In genomic region chr4:125116929-125117328, GRCm38 (mm10) we compare ENCODE assay signal across 13 mouse cellular contexts. TPM values are rescaled to one million over a fixed set of nuclear protein-coding genes. Genes with fewer than 3 reads are reported as not detected.
A peak's percentile ranks its signal among the peaks of the same experiment; 100 is the strongest.
DNase-seq lines count a peak whose midpoint lies in the region; ATAC-seq and TF ChIP-seq lines count a peak whose summit lies in the region.
"Had no signal": no experiment of that assay in that cellular context is flagged by ENCODE, and none has a peak within 500 bp of the region (broad histone marks: within the 10 kb centered on the region; RNA-seq: fewer than 3 reads in every experiment).

No protein-coding gene starts in this region.

- DNase-seq in cerebellum, postnatal 10 days, result peak; percentile 57 to 58
- DNase-seq in cerebellum, adult 11 months, result no peak
- no peak for DNase-seq in kidney, adult 2 months
- DNase-seq in spleen, adult 2 months (ENCODE audit: low read depth in 1 of 2, low spot score in 2 of 2), result no peak
- no peak for DNase-seq in spleen, postnatal 4 days (ENCODE audit: low spot score in 2 of 2)
- no peak for DNase-seq in gastrocnemius, adult 8-10 months (ENCODE audit: low spot score in 2 of 2)
- DNase-seq: heart, postnatal 14 days had no signal

- TF ChIP-seq CTCF in kidney, adult 2 months (conservative IDR thresholded peaks at IDR 0.05; ENCODE audit: insufficient read depth, insufficient read length, low read depth, low read length), result no peak
- no peak for TF ChIP-seq CTCF in spleen, adult 2 months (IDR thresholded peaks at IDR 0.05; ENCODE audit: extremely low read depth, insufficient read depth, insufficient read length, insufficient replicate concordance)

- peak overlapping the region; percentile 92; the same call in 1 of the 2 replicates for H3K27ac ChIP-seq in kidney, adult 2 months (ENCODE audit: insufficient read depth, low read depth, low read length)
- H3K27ac ChIP-seq in kidney, embryonic 15.5 days, result no peak overlapping the region
- H3K27ac ChIP-seq in spleen, adult 2 months (ENCODE audit: insufficient read depth, low read length), result peak overlapping the region; percentile 70
- H3K27ac ChIP-seq in stomach, embryonic 15.5 days, result peak overlapping the region; percentile 44; the same call in 1 of the 2 replicates
- H3K27ac ChIP-seq: limb, embryonic 13.5 days; midbrain, embryonic 15.5 days had no signal

- no peaks in the 10 kb centered on the region for H3K36me3 ChIP-seq in kidney, adult 2 months (ENCODE audit: control insufficient read depth, insufficient read depth, low read length)
- H3K36me3 ChIP-seq in kidney, embryonic 15.5 days, result peaks cover 7% of the 10 kb centered on the region; the same call in 1 of the 2 replicates
- H3K36me3 ChIP-seq in spleen, adult 2 months (ENCODE audit: control insufficient read depth, insufficient read depth, low read length), result peaks cover 32% of the 10 kb centered on the region
- 0 out of 2 replicates have a peak, but pooled peaks cover 5% of the 10 kb centered on the region for H3K36me3 ChIP-seq in stomach, embryonic 15.5 days
- H3K36me3 ChIP-seq: midbrain, embryonic 15.5 days had no signal

- no peaks in the 10 kb centered on the region for H3K27me3 ChIP-seq in kidney, adult 2 months (replicated peaks; ENCODE audit: control insufficient read depth, insufficient read depth, low read length)
- H3K27me3 ChIP-seq in kidney, embryonic 15.5 days, result no peaks in the 10 kb centered on the region
- H3K27me3 ChIP-seq in spleen, adult 2 months (ENCODE audit: control insufficient read depth, insufficient read depth, low read length), result no peaks in the 10 kb centered on the region
- H3K27me3 ChIP-seq in stomach, embryonic 15.5 days (replicated peaks), result no peaks in the 10 kb centered on the region
- H3K27me3 ChIP-seq: limb, embryonic 13.5 days; midbrain, embryonic 15.5 days had no signal

- no peak overlapping the region for H3K4me3 ChIP-seq in kidney, adult 2 months (ENCODE audit: insufficient read depth, low read depth, low read length)
- H3K4me3 ChIP-seq in kidney, embryonic 15.5 days (replicated peaks), result no peak overlapping the region
- no peak overlapping the region for H3K4me3 ChIP-seq in spleen, adult 2 months (ENCODE audit: extremely low read depth, insufficient read depth, insufficient read length)
- H3K4me3 ChIP-seq in stomach, embryonic 15.5 days (replicated peaks), result no peak overlapping the region
- H3K4me3 ChIP-seq: erythroblast, embryonic 14.5 days; limb, embryonic 13.5 days; midbrain, embryonic 15.5 days had no signal

- no peaks in the 10 kb centered on the region for H3K9me3 ChIP-seq in kidney, embryonic 15.5 days (replicated peaks)
- no peaks in the 10 kb centered on the region for H3K9me3 ChIP-seq in stomach, embryonic 15.5 days
- H3K9me3 ChIP-seq: limb, embryonic 13.5 days; midbrain, embryonic 15.5 days had no signal

- 54% methylated on average over 13 of the region's 13 CpGs for WGBS in kidney, adult 2 months
- WGBS in kidney, embryonic 15.5 days, result 70% methylated on average over 13 of the region's 13 CpGs
- 59% methylated on average over 13 of the region's 13 CpGs for WGBS in spleen, adult 2 months
- 58% methylated on average over 13 of the region's 13 CpGs for WGBS in stomach, embryonic 15.5 days

- no peak overlapping the region for H3K9ac ChIP-seq in kidney, embryonic 15.5 days
- no peak overlapping the region for H3K9ac ChIP-seq in stomach, embryonic 15.5 days
- H3K9ac ChIP-seq: limb, embryonic 13.5 days; midbrain, embryonic 15.5 days had no signal

- ATAC-seq in kidney, embryonic 15.5 days (replicated peaks; ENCODE audit: low FRiP score), result no peak
- no peak for ATAC-seq in stomach, embryonic 15.5 days (ENCODE audit: insufficient read depth, low FRiP score, low read depth)
- ATAC-seq: midbrain, embryonic 15.5 days had no signal

- H3K4me2 ChIP-seq in kidney, embryonic 15.5 days, result no peak overlapping the region
- no peak overlapping the region for H3K4me2 ChIP-seq in stomach, embryonic 15.5 days
- H3K4me2 ChIP-seq: limb, embryonic 13.5 days; midbrain, embryonic 15.5 days had no signal

- H3K4me1 ChIP-seq in kidney, adult 2 months (ENCODE audit: control insufficient read depth, insufficient read depth, low read length), result peaks cover 28% of the 10 kb centered on the region
- peaks cover 25% of the 10 kb centered on the region for H3K4me1 ChIP-seq in kidney, embryonic 15.5 days
- peaks cover 45% of the 10 kb centered on the region for H3K4me1 ChIP-seq in spleen, adult 2 months (ENCODE audit: control insufficient read depth, insufficient read depth, insufficient read length)
- H3K4me1 ChIP-seq in stomach, embryonic 15.5 days, result peaks cover 28% of the 10 kb centered on the region

- no peak for TF ChIP-seq POLR2A in kidney, adult 2 months (IDR thresholded peaks at IDR 0.05; ENCODE audit: low read depth, low read length)
- no peak for TF ChIP-seq POLR2A in spleen, adult 2 months (IDR thresholded peaks at IDR 0.05; ENCODE audit: low read depth, low read length)

RNA-seq across cellular contexts. Expression of gene Zc3h12a, which starts 10.7 kb away (rescaled TPM):
- polyA plus RNA-seq in kidney, adult 2 months (2012; rRNA removed), result 4.4 and 5.3 TPM in 2 replicates
- 0.33 and 0.44 TPM in 2 replicates for polyA plus RNA-seq in kidney, embryonic 15.5 days (2015; fragmentation: Nextera tagmentation; extraction: Ambion mirVana)
- 27.6 and 36.4 TPM in 2 replicates for polyA plus RNA-seq in spleen, adult 2 months (2012; rRNA removed)
- polyA plus RNA-seq in stomach, embryonic 15.5 days (2015; fragmentation: Nextera tagmentation; extraction: Ambion mirVana), result 1.3 and 1.5 TPM in 2 replicates
- total RNA-seq in gastrocnemius, adult 8-10 months (2022), result 1 to 10 TPM; 1.4 to 2.3 (median 2.0) TPM

RNA-seq across cellular contexts. Expression of gene Meaf6, which starts 32.0 kb away (rescaled TPM):
- polyA plus RNA-seq in kidney, adult 2 months (2012; rRNA removed), result 10.8 and 17.5 TPM in 2 replicates
- 64.1 and 67.8 TPM in 2 replicates for polyA plus RNA-seq in kidney, embryonic 15.5 days (2015; fragmentation: Nextera tagmentation; extraction: Ambion mirVana)
- polyA plus RNA-seq in spleen, adult 2 months (2012; rRNA removed), result 11.3 and 12.7 TPM in 2 replicates
- polyA plus RNA-seq in stomach, embryonic 15.5 days (2015; fragmentation: Nextera tagmentation; extraction: Ambion mirVana), result 45.9 and 52.1 TPM in 2 replicates
- total RNA-seq in gastrocnemius, adult 8-10 months (2022), result 10 to 100 TPM in 1 of 4 experiments, 1 to 10 TPM in 3; 7.9 to 12.3 (median 8.2) TPM

RNA-seq across cellular contexts. Expression of gene Snip1, which starts 50.5 kb away (rescaled TPM):
- polyA plus RNA-seq in kidney, adult 2 months (2012; rRNA removed), result 7.3 and 8.3 TPM in 2 replicates
- 29.0 and 31.0 TPM in 2 replicates for polyA plus RNA-seq in kidney, embryonic 15.5 days (2015; fragmentation: Nextera tagmentation; extraction: Ambion mirVana)
- polyA plus RNA-seq in spleen, adult 2 months (2012; rRNA removed), result 7.2 and 9.1 TPM in 2 replicates
- 26.3 and 27.5 TPM in 2 replicates for polyA plus RNA-seq in stomach, embryonic 15.5 days (2015; fragmentation: Nextera tagmentation; extraction: Ambion mirVana)
- total RNA-seq in gastrocnemius, adult 8-10 months (2022), result 1 to 10 TPM; 3.9 to 5.6 (median 4.8) TPM

RNA-seq across cellular contexts. Expression of gene Dnali1, which starts 51.4 kb away (rescaled TPM):
- 0.44 and 0.48 TPM in 2 replicates for polyA plus RNA-seq in kidney, adult 2 months (2012; rRNA removed)
- polyA plus RNA-seq in kidney, embryonic 15.5 days (2015; fragmentation: Nextera tagmentation; extraction: Ambion mirVana), result not detected in 2 replicates
- not detected in 2 replicates for polyA plus RNA-seq in spleen, adult 2 months (2012; rRNA removed)
- 0.08 and 0.22 TPM in 2 replicates for polyA plus RNA-seq in stomach, embryonic 15.5 days (2015; fragmentation: Nextera tagmentation; extraction: Ambion mirVana)
- total RNA-seq in gastrocnemius, adult 8-10 months (2022), result not detected
- total RNA-seq: granulocyte monocyte progenitor cell, adult 5-6 weeks had no signal
- polyA plus RNA-seq: erythroblast, embryonic 14.5 days; limb, embryonic 13.5 days had no signal

Comparison
In these comparisons a context has a peak if more than half of its experiments do, and no peak if none do; other contexts are left out.
1. DNase-seq: peak in cerebellum, postnatal 10 days (2 of 2); none in cerebellum, adult 11 months (single experiment), kidney, adult 2 months (single experiment), spleen, adult 2 months (0 of 2), spleen, postnatal 4 days (0 of 2) and gastrocnemius, adult 8-10 months (0 of 2).